Mouse (Mus musculus) liver, adult 2 months (tissue): ENCODE data around the gene Mta2.

Source experiments
- CTCF ChIP-seq: fragments of 200-500 bp; IDR thresholded peaks from 2 replicates; pipeline ENCODE4 v1.5.1; 2011; ENCODE audit warnings: low read depth, low read length, control low read depth
- POLR2A ChIP-seq: fragments of 200-500 bp; IDR thresholded peaks from 2 replicates; pipeline ENCODE4 v1.6.1; 2011; ENCODE audit warnings: low read length, control low read depth; ENCODE audit not compliant: insufficient read depth; ENCODE audit errors: extremely low read depth

DNA sequence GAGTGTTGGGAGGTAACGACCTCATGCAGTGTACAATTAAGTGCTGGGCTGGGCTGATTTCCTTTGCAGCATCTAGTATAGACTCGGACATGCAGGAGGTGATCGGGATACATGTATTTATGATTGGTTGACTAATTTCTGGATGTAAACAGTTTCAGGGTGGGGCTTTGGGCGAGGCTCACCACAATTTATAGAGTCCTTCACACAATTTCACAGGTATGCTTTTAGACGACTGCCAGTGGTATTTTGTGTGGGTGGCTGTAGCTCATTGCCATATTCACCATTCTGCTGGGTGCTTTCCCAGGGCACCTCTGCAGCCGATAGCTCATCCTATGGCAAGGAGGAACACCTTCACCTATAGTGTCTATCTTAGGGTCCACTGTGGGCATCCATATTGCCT, 56.9 kb downstream of the Mta2 start:
- TF ChIP-seq POLR2A (no peak), CTCF (no peak)
